In the genomic region with DNA sequence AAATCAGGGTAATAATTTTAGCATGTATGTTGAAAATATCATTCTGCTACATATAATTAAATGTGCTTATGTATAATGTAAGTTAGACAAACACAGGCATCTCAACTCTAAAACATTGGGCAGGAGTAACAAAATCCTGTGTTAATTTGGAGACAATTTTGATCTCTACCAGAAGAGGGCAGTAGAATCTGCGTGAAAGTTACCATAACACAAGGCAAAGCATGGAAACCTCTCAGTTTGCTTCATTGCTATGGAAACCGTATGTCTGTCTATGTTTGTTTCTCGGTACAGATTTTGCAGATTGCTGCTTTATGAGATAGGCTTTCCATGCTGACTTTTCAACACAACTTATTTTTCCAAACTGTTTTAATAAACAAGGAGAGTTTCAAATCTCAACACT, we compare ENCODE assay signal across 7 mouse cellular contexts.
A peak's percentile ranks its signal among the peaks of the same experiment; 100 is the strongest.
DNase-seq lines count a peak whose midpoint lies in the region; ATAC-seq and TF ChIP-seq lines count a peak whose summit lies in the region.

No protein-coding gene starts in this region.

- no peak overlapping the region for H3K9ac ChIP-seq in hindbrain, embryonic 15.5 days

- H3K27ac ChIP-seq in hindbrain, embryonic 15.5 days (replicated peaks) = no peak overlapping the region

- ATAC-seq in activated CD4-positive, CD25-positive, alpha-beta regulatory T cell, adult 4 months = peak; percentile 85
- ATAC-seq in hindbrain, embryonic 15.5 days (ENCODE audit: low FRiP score, low read depth) = peak; percentile 83

- peak; percentile 63 for TF ChIP-seq CTCF in E14TG2a.4 (conservative IDR thresholded peaks at IDR 0.05; ENCODE audit: low read length)

- no peaks in the 10 kb centered on the region for H3K4me1 ChIP-seq in E14TG2a.4 (replicated peaks; ENCODE audit: low read depth, low read length)
- no peaks in the 10 kb centered on the region for H3K4me1 ChIP-seq in hindbrain, embryonic 15.5 days (replicated peaks)

- peak; percentile 19 for DNase-seq in layer of hippocampus, adult 11-12 months (ENCODE audit: low spot score)
- DNase-seq in layer of hippocampus, postnatal 36 days = no peak
- DNase-seq in retina, adult 2 months (ENCODE audit: low read depth, low spot score) = peak; percentile 18
- DNase-seq in right cerebral cortex, postnatal 25 days = no peak

- no peaks in the 10 kb centered on the region for H3K27me3 ChIP-seq in E14TG2a.4 (ENCODE audit: insufficient read depth, low read length)
- no peaks in the 10 kb centered on the region for H3K27me3 ChIP-seq in hindbrain, embryonic 15.5 days

- peaks cover 11% of the 10 kb centered on the region; the same call in 1 of the 2 replicates for H3K9me3 ChIP-seq in E14TG2a.4 (ENCODE audit: low read length)
- H3K9me3 ChIP-seq in hindbrain, embryonic 15.5 days = no peaks in the 10 kb centered on the region

- H3K4me2 ChIP-seq in hindbrain, embryonic 15.5 days = no peak overlapping the region

- WGBS in hindbrain, embryonic 15.5 days = 7% methylated on average over 3 of the region's 3 CpGs

- H3K36me3 ChIP-seq in E14TG2a.4 (ENCODE audit: insufficient read depth, low read length) = no peaks in the 10 kb centered on the region
- 0 out of 2 replicates have a peak, but pooled peaks cover 6% of the 10 kb centered on the region for H3K36me3 ChIP-seq in hindbrain, embryonic 15.5 days

- H3K4me3 ChIP-seq in E14TG2a.4 (replicated peaks; ENCODE audit: low read length) = no peak overlapping the region
- H3K4me3 ChIP-seq in hindbrain, embryonic 15.5 days = no peak overlapping the region

Comparison
In these comparisons a context has a peak if more than half of its experiments do, and no peak if none do; other contexts are left out.
1. DNase-seq: peak in layer of hippocampus, adult 11-12 months (single experiment) and retina, adult 2 months (single experiment); none in layer of hippocampus, postnatal 36 days (0 of 2) and right cerebral cortex, postnatal 25 days (single experiment).